Mouse (Mus musculus) limb, embryonic 12.5 days (tissue): Measurements from ENCODE around the gene Pcx. TPM values are rescaled to one million over a fixed set of nuclear protein-coding genes. Genes with fewer than 3 reads are reported as not detected.
"Not testable (repeated sequence)": the region's sequence is repeated elsewhere in the genome, so short reads cannot be mapped to it uniquely, and the experiment has no call there.

Experiments used
- ATAC-seq: fragments of 200-750 bp; cut with Nextera tagmentation; 2 replicates; pipeline ENCODE4 v1.8.0; 2017; ENCODE audit warnings: low read depth, moderate TSS enrichment; ENCODE audit not compliant: insufficient number of reproducible peaks, insufficient read depth, low FRiP score, low TSS enrichment
- H3K27ac ChIP-seq: fragments of 300-500 bp; sonication (generic); 2 replicates; pipeline ENCODE4 v1.5.1; 2016; ENCODE audit warnings: mild to moderate bottlenecking, moderate library complexity
- H3K27me3 ChIP-seq: fragments of 300-500 bp; sonication (generic); 2 replicates; pipeline ENCODE4 v1.6.1; 2016; ENCODE audit warnings: mild to moderate bottlenecking, moderate library complexity
- H3K36me3 ChIP-seq: fragments of 300-500 bp; sonication (generic); 2 replicates; pipeline ENCODE4 v1.6.1; 2016; ENCODE audit warnings: mild to moderate bottlenecking, moderate library complexity
- H3K4me1 ChIP-seq: fragments of 300-500 bp; sonication (generic); replicated peaks from 2 replicates; pipeline ENCODE4 v1.6.1; 2016
- H3K4me2 ChIP-seq: fragments of 300-500 bp; sonication (generic); 2 replicates; pipeline ENCODE4 v1.6.1; 2016; ENCODE audit warnings: mild to moderate bottlenecking, moderate library complexity
- H3K4me3 ChIP-seq: fragments of 300-500 bp; sonication (generic); replicated peaks from 2 replicates; pipeline ENCODE4 v1.5.1; 2016; ENCODE audit warnings: mild to moderate bottlenecking
- H3K9ac ChIP-seq: fragments of 300-500 bp; sonication (generic); replicated peaks from 2 replicates; pipeline ENCODE4 v1.6.1; 2016; ENCODE audit warnings: mild to moderate bottlenecking, moderate library complexity
- H3K9me3 ChIP-seq: fragments of 300-500 bp; sonication (generic); 2 replicates; pipeline ENCODE4 v1.6.1; 2016; ENCODE audit warnings: mild to moderate bottlenecking, moderate library complexity
- WGBS: fragments of 180-500 bp; shearing (Covaris S2); methylation state at CpG from one replicate; pipeline ENCODE4 v1.1.7; 2016; 5-methylcytosine and 5-hydroxymethylcytosine counted together
- polyA plus RNA-seq: library from polyadenylated mRNA; unstranded; fragments of >200 nt; fragmentation: Nextera tagmentation; extraction: Ambion mirVana; gene quantifications from 2 replicates; pipeline ENCODE4 v1.2.1, GENCODE M21; 2016

Pcx gene
- polyA plus RNA-seq, 1 experiment from 2014 or later: 20.6 TPM

GRCm38 (mm10) chr19:4569356-4570236 is 59.3 kb downstream of the Pcx start:
- no peak overlapping the region for H3K4me3 ChIP-seq
- no peaks in the 10 kb centered on the region; the same call in 1 of the 2 replicates for H3K4me1 ChIP-seq
- H3K27me3 ChIP-seq: no peaks in the 10 kb centered on the region
- H3K9ac ChIP-seq: no peak overlapping the region
- H3K27ac ChIP-seq: no peak overlapping the region
- H3K9me3 ChIP-seq: no peaks in the 10 kb centered on the region
- no peak overlapping the region for H3K4me2 ChIP-seq
- no peaks in the 10 kb centered on the region for H3K36me3 ChIP-seq
- 84% methylated on average over 17 of the region's 17 CpGs for WGBS
- no peak for ATAC-seq

- H3K27ac ChIP-seq: no peak overlapping the region
- no peak for ATAC-seq
- H3K4me3 ChIP-seq: no peak overlapping the region
- no peaks in the 10 kb centered on the region for H3K36me3 ChIP-seq
- H3K4me1 ChIP-seq: no peaks in the 10 kb centered on the region; the same call in 1 of the 2 replicates
- no peaks in the 10 kb centered on the region for H3K27me3 ChIP-seq
- no peak overlapping the region for H3K4me2 ChIP-seq
- H3K9me3 ChIP-seq: no peaks in the 10 kb centered on the region
- no peak overlapping the region for H3K9ac ChIP-seq
- WGBS: 87% methylated on average over 11 of the region's 11 CpGs
Observed at GRCm38 (mm10) chr19:4570237-4570613, 60.0 kb downstream of the Pcx start.

GRCm38 (mm10) chr19:4570815-4571214 is 60.5 kb downstream of the Pcx start:
- Histone ChIP-seq H3K9me3 (no peaks in the 10 kb centered on the region), H3K9ac (no peak overlapping the region), H3K4me2 (no peak overlapping the region), H3K4me3 (no peak overlapping the region), H3K27me3 (no peaks in the 10 kb centered on the region), H3K27ac (no peak overlapping the region), H3K36me3 (no peaks in the 10 kb centered on the region), H3K4me1 (no peaks in the 10 kb centered on the region; the same call in 1 of the 2 replicates)
- no peak for ATAC-seq
- WGBS: 92% methylated on average over 6 of the region's 6 CpGs

GRCm38 (mm10) chr19:4571658-4572057 is 61.4 kb downstream of the Pcx start:
- Histone ChIP-seq H3K9ac (no peak overlapping the region), H3K27ac (no peak overlapping the region), H3K27me3 (no peaks in the 10 kb centered on the region), H3K4me3 (no peak overlapping the region), H3K4me2 (no peak overlapping the region), H3K4me1 (no peaks in the 10 kb centered on the region; the same call in 1 of the 2 replicates), H3K36me3 (no peaks in the 10 kb centered on the region), H3K9me3 (no peaks in the 10 kb centered on the region)
- ATAC-seq: no peak
- 80% methylated on average over 1 of the region's 1 CpGs for WGBS

GRCm38 (mm10) chr19:4572061-4572460 is 61.8 kb downstream of the Pcx start:
- no peaks in the 10 kb centered on the region for H3K27me3 ChIP-seq
- no peak overlapping the region for H3K27ac ChIP-seq
- H3K4me3 ChIP-seq: no peak overlapping the region
- no peak overlapping the region for H3K4me2 ChIP-seq
- H3K9me3 ChIP-seq: no peaks in the 10 kb centered on the region
- H3K36me3 ChIP-seq: no peaks in the 10 kb centered on the region
- no peaks in the 10 kb centered on the region; the same call in 1 of the 2 replicates for H3K4me1 ChIP-seq
- 83% methylated on average over 4 of the region's 4 CpGs for WGBS
- H3K9ac ChIP-seq: no peak overlapping the region
- no peak for ATAC-seq

- H3K4me2 ChIP-seq: no peak overlapping the region
- H3K9ac ChIP-seq: no peak overlapping the region
- no peak overlapping the region for H3K27ac ChIP-seq
- no peaks in the 10 kb centered on the region; the same call in 1 of the 2 replicates for H3K4me1 ChIP-seq
- WGBS: 90% methylated on average over 8 of the region's 8 CpGs
- H3K27me3 ChIP-seq: no peaks in the 10 kb centered on the region
- no peaks in the 10 kb centered on the region for H3K9me3 ChIP-seq
- H3K36me3 ChIP-seq: no peaks in the 10 kb centered on the region
- ATAC-seq: no peak
- H3K4me3 ChIP-seq: no peak overlapping the region
Observed at GRCm38 (mm10) chr19:4572467-4572866, 62.2 kb downstream of the Pcx start.

GRCm38 (mm10) chr19:4573241-4573640 is 63.0 kb downstream of the Pcx start:
- H3K9ac ChIP-seq: no peak overlapping the region
- H3K4me3 ChIP-seq: no peak overlapping the region
- ATAC-seq: no peak
- H3K36me3 ChIP-seq: no peaks in the 10 kb centered on the region
- H3K4me2 ChIP-seq: no peak overlapping the region
- 86% methylated on average over 1 of the region's 1 CpGs for WGBS
- H3K27ac ChIP-seq: no peak overlapping the region
- H3K9me3 ChIP-seq: no peaks in the 10 kb centered on the region
- no peaks in the 10 kb centered on the region for H3K4me1 ChIP-seq
- no peaks in the 10 kb centered on the region for H3K27me3 ChIP-seq

- no peaks in the 10 kb centered on the region for H3K4me1 ChIP-seq
- no peaks in the 10 kb centered on the region for H3K27me3 ChIP-seq
- no peaks in the 10 kb centered on the region for H3K36me3 ChIP-seq
- no peak overlapping the region for H3K27ac ChIP-seq
- no peak for ATAC-seq
- H3K4me2 ChIP-seq: no peak overlapping the region
- no peak overlapping the region for H3K4me3 ChIP-seq
- 65% methylated on average over 2 of the region's 2 CpGs for WGBS
- no peak overlapping the region for H3K9ac ChIP-seq
- no peaks in the 10 kb centered on the region for H3K9me3 ChIP-seq
Observed at GRCm38 (mm10) chr19:4578799-4579198, 68.5 kb downstream of the Pcx start.

- no peak overlapping the region for H3K4me3 ChIP-seq
- H3K9me3 ChIP-seq: no peaks in the 10 kb centered on the region
- WGBS: 88% methylated on average over 5 of the region's 5 CpGs
- no peak for ATAC-seq
- no peak overlapping the region for H3K9ac ChIP-seq
- H3K36me3 ChIP-seq: no peaks in the 10 kb centered on the region
- no peak overlapping the region for H3K4me2 ChIP-seq
- H3K27me3 ChIP-seq: no peaks in the 10 kb centered on the region
- H3K27ac ChIP-seq: no peak overlapping the region
- no peaks in the 10 kb centered on the region for H3K4me1 ChIP-seq
Observed at GRCm38 (mm10) chr19:4579296-4579695, 69.0 kb downstream of the Pcx start.

- WGBS: 63% methylated on average over 2 of the region's 2 CpGs
- H3K4me1 ChIP-seq: no peaks in the 10 kb centered on the region
- H3K36me3 ChIP-seq: no peaks in the 10 kb centered on the region
- no peak for ATAC-seq
- H3K9ac ChIP-seq: no peak overlapping the region
- no peak overlapping the region for H3K4me2 ChIP-seq
- H3K4me3 ChIP-seq: no peak overlapping the region
- no peaks in the 10 kb centered on the region for H3K27me3 ChIP-seq
- no peaks in the 10 kb centered on the region for H3K9me3 ChIP-seq
- H3K27ac ChIP-seq: no peak overlapping the region
Observed at GRCm38 (mm10) chr19:4583856-4584255, 73.6 kb downstream of the Pcx start.

- not testable (repeated sequence) for H3K4me2 ChIP-seq, H3K9me3 ChIP-seq, H3K9ac ChIP-seq, H3K4me1 ChIP-seq, H3K36me3 ChIP-seq, H3K27me3 ChIP-seq, H3K27ac ChIP-seq, ATAC-seq, H3K4me3 ChIP-seq
Observed at GRCm38 (mm10) chr19:4586783-4587182, 76.5 kb downstream of the Pcx start.

- no peaks in the 10 kb centered on the region for H3K4me1 ChIP-seq
- H3K9me3 ChIP-seq: no peaks in the 10 kb centered on the region
- WGBS: 71% methylated on average over 2 of the region's 2 CpGs
- no peaks in the 10 kb centered on the region for H3K27me3 ChIP-seq
- H3K4me3 ChIP-seq: no peak overlapping the region
- no peak overlapping the region for H3K9ac ChIP-seq
- no peak overlapping the region for H3K4me2 ChIP-seq
- no peaks in the 10 kb centered on the region for H3K36me3 ChIP-seq
- no peak for ATAC-seq
- H3K27ac ChIP-seq: no peak overlapping the region
Observed at GRCm38 (mm10) chr19:4587426-4587825, 77.2 kb downstream of the Pcx start.
